Mouse (Mus musculus) brain, embryonic 14.5 days (tissue): ENCODE data around the gene Spty2d1.

Experiments
- CTCF ChIP-seq: fragments of 200-500 bp; IDR thresholded peaks from 2 replicates; pipeline ENCODE4 v1.5.1; 2012; ENCODE audit warnings: inconsistent platforms, mild to moderate bottlenecking, moderate library complexity, borderline replicate concordance; ENCODE audit not compliant: insufficient read depth, insufficient read length; ENCODE audit errors: extremely low read depth
- POLR2A ChIP-seq: fragments of 200-500 bp; IDR thresholded peaks from 2 replicates; pipeline ENCODE4 v1.6.1; 2012; ENCODE audit warnings: mild to moderate bottlenecking, inconsistent platforms, borderline replicate concordance; ENCODE audit not compliant: poor library complexity, insufficient read depth, insufficient read length, severe bottlenecking; ENCODE audit errors: extremely low read depth

DNA sequence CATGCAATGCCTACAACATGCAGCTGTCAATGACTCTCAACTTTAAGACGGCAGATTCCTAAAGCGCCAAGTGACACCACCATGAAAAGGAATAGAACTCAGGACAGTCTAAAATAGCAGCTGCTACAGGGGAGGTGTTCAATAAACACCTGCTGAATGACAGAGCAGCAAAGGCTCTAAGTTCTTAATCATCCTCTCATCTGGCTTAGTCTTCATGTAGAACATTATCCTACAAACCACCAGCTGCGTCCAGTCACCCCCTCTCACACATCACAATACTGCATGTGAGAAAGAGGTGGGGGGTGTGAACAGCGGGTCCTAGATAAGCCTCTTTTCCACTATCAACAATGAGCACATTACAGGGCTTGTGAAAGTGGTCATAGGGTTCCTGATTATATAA is 11.2 kb downstream of the Spty2d1 start:
- TF ChIP-seq POLR2A (no peak), CTCF (no peak)
